Mouse (Mus musculus) megakaryocyte, adult 5-6 weeks (primary cell): Measurements from ENCODE around the gene Prkcz. TPM values are rescaled to one million over a fixed set of nuclear protein-coding genes. Genes with fewer than 3 reads are reported as not detected.

Experiments used
- ATAC-seq: 2 replicates; pipeline ENCODE4 v1.8.0; 2016; ENCODE audit warnings: mild to moderate bottlenecking, inconsistent platforms; ENCODE audit not compliant: poor library complexity, severe bottlenecking
- total RNA-seq, 2 experiments: library from RNA; stranded (forward) in 1 of 2; stranded (reverse) in 1 of 2; fragments of 153-499, 151-499 nt in 1 of 2; fragments of 221-1000, 200-1000 nt in 1 of 2; gene quantifications; 2 replicates each; pipeline versions ENCODE4 v1.2.3 to v1.2.4; 2015 to 2017

The Prkcz gene
- total RNA-seq, 2 experiments from 2014 or later, result 0.18 TPM; not detected in 1

- no peak for ATAC-seq
Measured at GRCm38 (mm10) chr4:155284521-155285379, 76.4 kb downstream of the Prkcz start.

- no peak for ATAC-seq
Measured at GRCm38 (mm10) chr4:155283585-155283984, 77.6 kb downstream of the Prkcz start.

- no peak for ATAC-seq
Measured at GRCm38 (mm10) chr4:155283001-155283503, 78.1 kb downstream of the Prkcz start.

- no peak for ATAC-seq
Measured at GRCm38 (mm10) chr4:155282231-155282630, 78.9 kb downstream of the Prkcz start.

GRCm38 (mm10) chr4:155281652-155282051, 79.5 kb downstream of the Prkcz start:
- ATAC-seq, result no peak

GRCm38 (mm10) chr4:155281227-155281626, 79.9 kb downstream of the Prkcz start:
- ATAC-seq, result no peak

- no peak for ATAC-seq
Measured at GRCm38 (mm10) chr4:155280768-155281121, 80.4 kb downstream of the Prkcz start.

- no peak for ATAC-seq
Measured at GRCm38 (mm10) chr4:155279926-155280767, 81.0 kb downstream of the Prkcz start.

GRCm38 (mm10) chr4:155279054-155279453, 82.1 kb downstream of the Prkcz start:
- ATAC-seq, result no peak

GRCm38 (mm10) chr4:155277963-155278362, 83.2 kb downstream of the Prkcz start:
- no peak for ATAC-seq

- ATAC-seq, result no peak
Measured at GRCm38 (mm10) chr4:155274851-155275250, 86.3 kb downstream of the Prkcz start.

- no peak for ATAC-seq
Measured at GRCm38 (mm10) chr4:155274451-155274850, 86.7 kb downstream of the Prkcz start.

GRCm38 (mm10) chr4:155268382-155268781, 92.8 kb downstream of the Prkcz start:
- ATAC-seq, result peak; percentile 62

GRCm38 (mm10) chr4:155267639-155268175, 93.5 kb downstream of the Prkcz start:
- ATAC-seq, result no peak

GRCm38 (mm10) chr4:155267047-155267543, 94.1 kb downstream of the Prkcz start:
- no peak for ATAC-seq

- no peak for ATAC-seq
Measured at GRCm38 (mm10) chr4:155264521-155265321, 96.4 kb downstream of the Prkcz start.

- ATAC-seq, result no peak
Measured at GRCm38 (mm10) chr4:155252253-155252652, 108.9 kb downstream of the Prkcz start.

- no peak for ATAC-seq
Measured at GRCm38 (mm10) chr4:155251147-155251546, 110.0 kb downstream of the Prkcz start.

- peak; percentile 22 for ATAC-seq
Measured at GRCm38 (mm10) chr4:155250361-155251117, 110.6 kb downstream of the Prkcz start.
